Mouse (Mus musculus) liver, embryonic 14.5 days (tissue): ENCODE measurements around the gene Eml2. TPM values are rescaled to one million over a fixed set of nuclear protein-coding genes. Genes with fewer than 3 reads are reported as not detected.

Experiments used
- ATAC-seq: fragments of 200-750 bp; cut with Nextera tagmentation; 2 replicates; pipeline ENCODE4 v1.8.0; 2017; ENCODE audit warnings: moderate number of reproducible peaks, mild to moderate bottlenecking, moderate library complexity; ENCODE audit not compliant: insufficient read depth
- DNase-seq, 3 experiments: peaks; one replicate each; pipeline ENCODE4 v3.0.0-alpha.2; 2012 to 2013; ENCODE audit warnings: low read depth in 3 of 3, low spot score in 3 of 3
- H3K27ac ChIP-seq: fragments of 300-500 bp; sonication (generic); 2 replicates; pipeline ENCODE4 v1.5.1; 2014; ENCODE audit warnings: moderate library complexity, mild to moderate bottlenecking, control low read depth, inconsistent platforms
- H3K27me3 ChIP-seq: fragments of 300-500 bp; sonication (generic); 2 replicates; pipeline ENCODE4 v1.6.1; 2014; ENCODE audit warnings: mild to moderate bottlenecking, low read length, moderate library complexity; ENCODE audit not compliant: control insufficient read depth, insufficient read depth
- H3K36me3 ChIP-seq: fragments of 300-500 bp; sonication (generic); replicated peaks from 2 replicates; pipeline ENCODE4 v1.6.1; 2014; ENCODE audit warnings: low read depth; ENCODE audit not compliant: control insufficient read depth, insufficient read depth
- H3K4me1 ChIP-seq, 2 experiments: fragments of 200-500 bp in 1 of 2; fragments of 300-500 bp in 1 of 2; sonication (generic) in 1 of 2; replicated peaks; 2 replicates each; pipeline ENCODE4 v1.6.1; 2012 to 2014; ENCODE audit warnings: antibody characterized with exemption in 1 of 2, inconsistent platforms in 1 of 2, low read length in 1 of 2; ENCODE audit not compliant: control insufficient read depth in 2 of 2, insufficient read depth in 2 of 2
- H3K4me2 ChIP-seq: fragments of 300-500 bp; sonication (generic); 2 replicates; pipeline ENCODE4 v1.6.1; 2014; ENCODE audit warnings: low read depth, mild to moderate bottlenecking, control low read depth, moderate library complexity
- H3K4me3 ChIP-seq, 2 experiments: fragments of 200-500 bp in 1 of 2; fragments of 300-500 bp in 1 of 2; sonication (generic) in 1 of 2; 2 replicates each; pipeline ENCODE4 v1.5.1; 2012 to 2014; ENCODE audit warnings: low read depth in 2 of 2, low read length in 2 of 2, mild to moderate bottlenecking in 2 of 2, control low read depth in 1 of 2, inconsistent platforms in 1 of 2, moderate library complexity in 1 of 2; ENCODE audit not compliant: insufficient read depth in 1 of 2
- H3K9ac ChIP-seq: fragments of 300-500 bp; sonication (generic); replicated peaks from 2 replicates; pipeline ENCODE4 v1.6.1; 2014; ENCODE audit warnings: mild to moderate bottlenecking, control low read depth, moderate library complexity
- H3K9me3 ChIP-seq: fragments of 300-500 bp; sonication (generic); 2 replicates; pipeline ENCODE4 v1.6.1; 2016; ENCODE audit warnings: low read length, mixed read lengths; ENCODE audit not compliant: control insufficient read depth
- CTCF ChIP-seq: IDR thresholded peaks from 2 replicates; pipeline ENCODE4 v1.5.1; 2016; ENCODE audit warnings: antibody characterized with exemption, low read depth, control low read depth
- EP300 ChIP-seq: IDR thresholded peaks from 2 replicates; pipeline ENCODE4 v1.6.1; 2016; ENCODE audit warnings: antibody characterized with exemption, low read depth
- WGBS: fragments of 180-500 bp; shearing (Covaris S2); extraction: QIAGEN DNeasy Blood & Tissue Kit; methylation state at CpG from one replicate; pipeline ENCODE4 v1.1.7; 2014; ENCODE audit not compliant: insufficient replicate concordance; 5-methylcytosine and 5-hydroxymethylcytosine counted together
- polyA plus RNA-seq, 2 experiments: library from polyadenylated mRNA; depleted of rRNA in 1 of 2; stranded (reverse) in 1 of 2; unstranded in 1 of 2; fragments of >200 nt; fragmentation: Nextera tagmentation in 1 of 2; extraction: Ambion mirVana in 1 of 2; gene quantifications; 2 replicates each; pipeline versions ENCODE4 v1.2.1 to v1.2.3; 2012 to 2014

The Eml2 gene
- polyA plus RNA-seq, 2 experiments: 0.98 to 7.3 TPM

DNA sequence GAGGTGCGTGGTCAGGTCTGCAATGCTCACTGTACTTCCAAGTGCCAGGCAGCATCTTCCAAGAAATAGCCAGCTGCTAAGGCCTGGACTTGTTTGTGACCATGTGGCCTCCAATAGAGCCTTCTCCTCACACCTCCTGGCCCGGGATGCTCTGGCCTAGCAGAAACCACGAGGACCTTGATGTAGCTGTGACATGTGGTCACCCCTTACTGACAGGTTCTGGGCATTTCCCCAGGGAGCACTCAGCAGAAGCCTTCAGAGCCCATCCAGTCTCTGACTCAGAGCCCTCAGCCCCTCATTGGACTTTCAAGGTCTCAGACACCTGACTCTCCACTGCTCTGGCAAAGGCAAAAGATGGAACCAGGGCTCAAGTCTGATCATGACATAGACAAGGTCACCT is 68.9 kb downstream of the Eml2 start:
- 83% methylated on average over 3 of the region's 3 CpGs for WGBS
- no peaks in the 10 kb centered on the region for H3K9me3 ChIP-seq
- H3K27ac ChIP-seq: peak overlapping the region; percentile 8; the same call in 1 of the 2 replicates
- no peak overlapping the region for H3K4me2 ChIP-seq
- TF ChIP-seq EP300 (no peak), CTCF (no peak)
- no peaks in the 10 kb centered on the region for H3K27me3 ChIP-seq
- DNase-seq: no peak
- peaks cover 38 to 43% of the 10 kb centered on the region in 2 experiments for H3K4me1 ChIP-seq
- no peak overlapping the region for H3K9ac ChIP-seq
- ATAC-seq: no peak
- H3K36me3 ChIP-seq: peaks cover 11% of the 10 kb centered on the region
- no peak overlapping the region for H3K4me3 ChIP-seq

DNA sequence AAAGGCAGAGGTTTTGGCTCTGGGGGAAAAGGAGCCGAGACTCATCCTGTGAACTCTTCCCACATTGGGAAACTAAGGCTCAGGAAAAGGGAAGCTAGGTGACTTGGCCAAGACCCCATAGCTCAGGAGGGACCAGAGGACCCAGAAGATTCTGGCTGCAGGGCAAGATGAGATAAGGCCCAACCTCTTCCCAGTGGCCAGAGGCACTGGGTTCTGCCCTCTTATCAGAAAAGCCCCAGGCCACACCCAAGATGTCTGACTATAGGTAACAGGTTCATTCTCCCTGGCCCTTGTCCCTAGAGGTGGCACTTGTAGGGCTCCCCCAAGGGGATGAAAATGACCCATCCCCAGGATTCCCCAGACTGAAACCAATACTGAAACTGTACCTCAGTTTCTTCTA is 70.6 kb downstream of the Eml2 start:
- Histone ChIP-seq H3K4me3 (no peak overlapping the region), H3K27ac (peak overlapping the region; percentile 75), H3K27me3 (no peaks in the 10 kb centered on the region), H3K9ac (peak overlapping the region; percentile 39; the same call in 1 of the 2 replicates), H3K4me1 (peaks cover 27 to 28% of the 10 kb centered on the region in 2 experiments), H3K4me2 (peak overlapping the region; percentile 48), H3K9me3 (no peaks in the 10 kb centered on the region), H3K36me3 (peaks cover 11% of the 10 kb centered on the region)
- DNase-seq (peak in 1 of 3 experiments; percentile 66), ATAC-seq (peak; percentile 81)
- TF ChIP-seq CTCF (no peak), EP300 (no peak)
- WGBS: 63% methylated on average over 1 of the region's 1 CpGs

DNA sequence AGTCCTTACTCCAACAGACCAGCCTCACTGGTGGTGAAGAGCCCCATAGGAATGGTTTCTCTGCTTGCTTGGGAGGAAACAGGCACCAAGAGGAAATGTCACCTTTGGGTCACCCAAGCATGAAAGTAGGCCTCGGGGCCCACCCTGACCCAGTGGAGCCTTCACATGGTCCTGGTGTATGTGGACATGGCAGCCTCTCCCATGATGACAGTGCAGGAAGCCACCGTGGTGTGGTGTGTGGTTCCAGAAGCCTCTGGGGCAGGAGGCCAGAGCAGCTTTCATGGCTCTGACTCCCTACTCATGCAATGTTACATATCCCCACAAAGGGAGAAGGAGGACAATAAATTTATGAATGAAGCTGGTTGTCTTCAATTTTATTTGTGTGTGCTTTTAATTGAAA is 71.3 kb downstream of the Eml2 start:
- TF ChIP-seq EP300 (no peak), CTCF (no peak)
- Histone ChIP-seq H3K9ac (no peak overlapping the region), H3K4me2 (no peak overlapping the region), H3K27me3 (no peaks in the 10 kb centered on the region), H3K9me3 (no peaks in the 10 kb centered on the region), H3K4me1 (peaks cover 25 to 27% of the 10 kb centered on the region in 2 experiments), H3K27ac (peak overlapping the region; percentile 63), H3K4me3 (no peak overlapping the region), H3K36me3 (peaks cover 11% of the 10 kb centered on the region)
- 68% methylated on average over 2 of the region's 2 CpGs for WGBS
- no peak for ATAC-seq
- DNase-seq: peak in 2 of 3 experiments; percentile 55 to 58

DNA sequence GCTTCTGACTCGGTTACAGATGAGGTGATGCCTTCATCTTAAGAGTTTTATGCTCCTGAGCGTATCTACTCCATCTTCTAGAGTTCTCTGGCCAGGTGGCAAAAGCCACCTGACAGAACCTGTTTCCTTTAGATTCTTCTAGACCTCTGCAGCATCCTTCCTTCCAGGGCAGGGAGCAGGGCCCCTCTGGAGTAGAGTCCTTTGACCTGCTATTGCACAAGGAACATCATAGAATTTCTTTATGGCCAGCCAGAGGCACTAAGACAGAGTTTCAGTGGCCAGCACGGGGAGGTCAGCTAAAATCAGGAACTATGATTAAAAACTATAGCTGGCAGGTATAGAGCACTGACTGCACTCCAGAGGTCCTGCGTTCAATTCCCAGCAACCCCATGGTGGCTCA is 75.9 kb downstream of the Eml2 start:
- no peak overlapping the region for H3K27ac ChIP-seq
- H3K9me3 ChIP-seq: no peaks in the 10 kb centered on the region
- H3K4me3 ChIP-seq: no peak overlapping the region
- H3K9ac ChIP-seq: no peak overlapping the region
- ATAC-seq (no peak), DNase-seq (no peak)
- H3K4me1 ChIP-seq: peaks cover 7 to 9% of the 10 kb centered on the region in 2 experiments
- H3K36me3 ChIP-seq: no peaks in the 10 kb centered on the region; the same call in none of the 2 replicates
- TF ChIP-seq CTCF (no peak), EP300 (no peak)
- H3K27me3 ChIP-seq: no peaks in the 10 kb centered on the region
- WGBS: 66% methylated on average over 4 of the region's 4 CpGs
- H3K4me2 ChIP-seq: no peak overlapping the region

DNA sequence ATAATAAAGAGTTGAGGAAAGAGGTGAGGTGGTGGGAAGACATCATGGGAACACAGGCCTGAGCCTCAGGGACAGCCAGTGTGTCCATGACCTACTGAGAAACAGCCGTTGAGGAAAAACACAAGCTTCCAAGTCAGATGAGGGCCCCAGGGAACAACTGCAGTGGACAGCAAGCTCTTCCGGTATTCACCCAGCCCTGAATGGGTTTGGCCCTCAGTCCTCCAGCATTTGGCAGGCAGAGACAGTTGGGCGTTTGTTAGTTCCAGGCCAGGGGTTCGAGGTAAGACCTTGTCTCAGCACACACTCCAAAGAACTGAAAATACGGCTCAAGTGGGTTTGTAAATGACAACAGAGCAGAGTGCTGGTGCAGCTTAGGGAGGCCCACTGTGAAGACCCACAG is 77.2 kb downstream of the Eml2 start:
- ATAC-seq (no peak), DNase-seq (no peak)
- TF ChIP-seq EP300 (no peak), CTCF (no peak)
- Histone ChIP-seq H3K9ac (no peak overlapping the region), H3K27ac (no peak overlapping the region), H3K9me3 (no peaks in the 10 kb centered on the region), H3K4me2 (no peak overlapping the region), H3K4me1 (peaks cover 13 to 15% of the 10 kb centered on the region in 2 experiments), H3K27me3 (no peaks in the 10 kb centered on the region), H3K36me3 (peaks cover 9% of the 10 kb centered on the region), H3K4me3 (no peak overlapping the region)
- 60% methylated on average over 5 of the region's 5 CpGs for WGBS
